Mouse (Mus musculus) myocyte (in vitro differentiated cells): ENCODE measurements around the gene Gm15114. TPM values are rescaled to one million over a fixed set of nuclear protein-coding genes. Genes with fewer than 3 reads are reported as not detected.
"Not testable (repeated sequence)": the region's sequence is repeated elsewhere in the genome, so short reads cannot be mapped to it uniquely, and the experiment has no call there.

Experiments
- H3K27me3 ChIP-seq: one replicate; pipeline ENCODE4 v1.6.1; 2011; ENCODE audit not compliant: control insufficient read depth, insufficient read depth, insufficient read length
- H3K36me3 ChIP-seq: one replicate; pipeline ENCODE4 v1.6.1; 2011; ENCODE audit not compliant: control insufficient read depth, insufficient read depth
- H3K4me2 ChIP-seq: one replicate; pipeline ENCODE4 v1.6.1; 2011; ENCODE audit warnings: low read depth, control low read depth
- H3K4me3 ChIP-seq: one replicate; pipeline ENCODE4 v1.5.1; 2011; ENCODE audit warnings: mild to moderate bottlenecking, control low read depth, moderate library complexity
- H3K79me2 ChIP-seq: one replicate; pipeline ENCODE4 v1.6.1; 2011; ENCODE audit not compliant: control insufficient read depth, insufficient read depth
- H3ac ChIP-seq: one replicate; pipeline ENCODE4 v1.6.1; 2011; ENCODE audit not compliant: control insufficient read depth, insufficient read length
- polyA plus RNA-seq: library from polyadenylated mRNA; unstranded; fragments of >200 nt; fragmentation: generic; extraction: Trizol; gene quantifications from one replicate; pipeline ENCODE4 v1.2.1, GENCODE M21; 2012; ENCODE audit warnings: missing spikeins

Gm15114 gene
- polyA plus RNA-seq, result not detected

DNA sequence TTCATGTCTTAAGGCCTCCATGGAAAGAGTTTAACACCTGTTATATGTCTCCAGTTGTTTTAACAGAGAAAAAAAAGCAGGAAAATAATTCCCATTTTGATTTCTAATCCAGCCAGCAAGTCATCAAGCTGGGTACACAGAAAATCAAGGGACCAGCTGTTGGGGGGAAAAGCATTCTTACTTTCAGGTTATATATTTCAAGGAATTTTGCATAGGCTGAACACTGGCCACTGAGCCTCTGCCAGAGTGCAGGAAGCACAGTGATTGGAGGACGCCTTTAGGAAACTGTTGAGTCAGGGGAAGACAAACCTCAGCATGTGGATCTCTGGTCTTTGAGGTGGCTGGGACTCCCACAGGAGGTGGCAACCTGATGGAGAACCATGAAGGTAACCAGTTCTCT, at the start of gene Gm15114:
Gm15114 (plus strand) TSS at position 301 of the 400 bp plus-strand sequence.
- H3K4me3 ChIP-seq, H3K4me2 ChIP-seq, H3K27me3 ChIP-seq, H3ac ChIP-seq, H3K79me2 ChIP-seq, H3K36me3 ChIP-seq: not testable (repeated sequence)

Other genes with a start within 250 kb of the Gm15114 start
- gene Gm8334, start 126.2 kb downstream of the Gm15114 start, polyA plus RNA-seq, result not detected
- gene Gm15127, start 174.6 kb downstream of the Gm15114 start, polyA plus RNA-seq, result not detected